Mouse (Mus musculus): ENCODE measurements around the gene Gm49388. TPM values are rescaled to one million over a fixed set of nuclear protein-coding genes. Genes with fewer than 3 reads are reported as not detected.

Gm49388 gene
- polyA plus RNA-seq, 2 experiments from 2014 or later: 0.65 to 0.99 TPM

- peak; percentile 74 for ATAC-seq
Measured at GRCm38 (mm10) chr7:127842001-127842718, 56.8 kb downstream of the Gm49388 start.

DNA sequence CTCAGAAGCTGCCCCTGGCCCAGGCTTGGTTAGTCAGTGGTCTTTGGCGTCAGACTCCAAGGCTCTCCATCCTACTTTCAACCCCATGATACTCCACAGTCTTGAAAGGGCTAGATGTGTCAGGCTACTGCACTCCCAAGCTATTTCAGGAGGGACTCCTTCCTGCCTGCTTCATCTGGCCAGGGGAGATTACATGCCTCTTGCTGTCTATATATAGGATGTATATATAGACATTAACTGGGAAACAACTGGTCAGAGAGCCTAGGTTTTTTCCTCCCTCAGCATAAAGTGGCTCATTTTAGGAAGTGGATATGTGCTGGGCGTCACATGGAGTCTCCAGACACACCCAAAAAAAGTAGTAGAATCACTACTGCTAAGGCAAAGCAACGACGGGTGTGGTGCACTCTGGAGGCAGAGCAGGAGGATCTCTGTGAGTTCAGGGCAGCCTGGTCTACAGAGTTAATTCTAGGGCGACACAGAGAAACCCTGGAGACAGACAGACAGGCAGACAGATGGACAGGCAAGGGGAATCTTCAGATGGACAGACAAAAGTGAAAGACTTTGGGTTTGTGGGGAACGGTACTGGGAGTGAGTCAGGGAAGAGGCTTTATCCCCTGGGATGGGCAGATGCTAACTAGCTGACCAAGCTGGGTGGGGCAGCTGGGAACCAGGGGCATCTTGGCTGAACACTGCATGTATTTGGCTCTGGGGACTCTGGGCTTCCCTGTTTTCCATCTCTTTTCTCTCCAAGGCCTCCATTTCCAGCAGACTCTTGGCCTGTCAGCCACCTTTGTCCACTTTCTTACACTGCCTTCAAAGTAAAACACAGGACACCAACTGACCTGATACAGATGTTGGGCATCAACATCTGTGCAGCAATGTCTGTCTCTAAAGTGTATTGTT lies 64.8 kb downstream of the Gm49388 start:
- ATAC-seq: no peak

- no peak for ATAC-seq
Measured at GRCm38 (mm10) chr7:127850906-127851305, 65.5 kb downstream of the Gm49388 start.

Other genes with a start within 250 kb of the Gm49388 start
- gene Tmem265, start 224.2 kb upstream of the Gm49388 start, polyA plus RNA-seq (2017; shearing (Covaris generic)): 10 to 100 TPM; 39.7 to 91.0 TPM
- gene Phkg2, start 212.3 kb upstream of the Gm49388 start, polyA plus RNA-seq (2017; shearing (Covaris generic)): 100 to 1,000 TPM; 109 to 138 TPM
- under 1 TPM; 0.56 to 0.70 TPM for gene Ccdc189, start 197.0 kb upstream of the Gm49388 start, polyA plus RNA-seq (2017; shearing (Covaris generic))
- gene Rnf40, start 196.8 kb upstream of the Gm49388 start, polyA plus RNA-seq (2017; shearing (Covaris generic)): 10 to 100 TPM; 26.3 to 45.6 TPM
- under 1 TPM; 0.16 to 0.56 TPM for gene Zfp629, start 169.8 kb upstream of the Gm49388 start, polyA plus RNA-seq (2017; shearing (Covaris generic))
- 1 to 10 TPM; 3.2 to 5.5 TPM for gene Bcl7c, start 76.7 kb upstream of the Gm49388 start, polyA plus RNA-seq (2017; shearing (Covaris generic))
- gene Ctf1, start 72.9 kb upstream of the Gm49388 start, polyA plus RNA-seq (2017; shearing (Covaris generic)): not detected
- not detected for gene Ctf2, start 53.4 kb upstream of the Gm49388 start, polyA plus RNA-seq (2017; shearing (Covaris generic))
- gene Fbxl19, start 41.1 kb upstream of the Gm49388 start, polyA plus RNA-seq (2017; shearing (Covaris generic)): under 1 TPM; 0.12 to 0.62 TPM
- gene Orai3, start 15.8 kb upstream of the Gm49388 start, polyA plus RNA-seq (2017; shearing (Covaris generic)): 10 to 100 TPM; 12.8 to 15.4 TPM
- 1 to 10 TPM; 5.8 to 6.6 TPM for gene Setd1a, start 8.9 kb upstream of the Gm49388 start, polyA plus RNA-seq (2017; shearing (Covaris generic))
- 1 to 10 TPM; 3.9 to 6.8 TPM for gene Hsd3b7, start 15.0 kb downstream of the Gm49388 start, polyA plus RNA-seq (2017; shearing (Covaris generic))
- gene Stx4a, start 38.7 kb downstream of the Gm49388 start, polyA plus RNA-seq (2017; shearing (Covaris generic)): 100 to 1,000 TPM in 1 of 2 experiments, 10 to 100 TPM in 1; 62.0 to 110 TPM
- not detected for gene Stx1b, start 38.9 kb downstream of the Gm49388 start, polyA plus RNA-seq (2017; shearing (Covaris generic))
- gene Zfp646, start 90.6 kb downstream of the Gm49388 start, polyA plus RNA-seq (2017; shearing (Covaris generic)): 10 to 100 TPM; 25.1 to 29.0 TPM
- 10 to 100 TPM in 1 of 2 experiments, 1 to 10 TPM in 1; 9.0 to 10.6 TPM for gene Zfp668, start 91.2 kb downstream of the Gm49388 start, polyA plus RNA-seq (2017; shearing (Covaris generic))
- 1 to 10 TPM in 1 of 2 experiments, under 1 TPM in 1; 0.85 to 1.2 TPM for gene Prss53, start 105.4 kb downstream of the Gm49388 start, polyA plus RNA-seq (2017; shearing (Covaris generic))
- not detected for gene Gm21974, start 109.8 kb downstream of the Gm49388 start, polyA plus RNA-seq (2017; shearing (Covaris generic))
- 10 to 100 TPM; 43.3 to 58.0 TPM for gene Vkorc1, start 110.0 kb downstream of the Gm49388 start, polyA plus RNA-seq (2017; shearing (Covaris generic))
- 100 to 1,000 TPM in 1 of 2 experiments, 10 to 100 TPM in 1; 59.0 to 108 TPM for gene Bckdk, start 118.5 kb downstream of the Gm49388 start, polyA plus RNA-seq (2017; shearing (Covaris generic))
- gene Kat8, start 126.9 kb downstream of the Gm49388 start, polyA plus RNA-seq (2017; shearing (Covaris generic)): 10 to 100 TPM; 39.8 to 41.9 TPM
- not detected for gene Prss8, start 144.5 kb downstream of the Gm49388 start, polyA plus RNA-seq (2017; shearing (Covaris generic))
- gene Prss36, start 161.1 kb downstream of the Gm49388 start, polyA plus RNA-seq (2017; shearing (Covaris generic)): 1 to 10 TPM; 2.5 to 4.3 TPM
- 10 to 100 TPM; 59.4 to 88.7 TPM for gene Fus, start 181.8 kb downstream of the Gm49388 start, polyA plus RNA-seq (2017; shearing (Covaris generic))
- gene Pycard, start 208.3 kb downstream of the Gm49388 start, polyA plus RNA-seq (2017; shearing (Covaris generic)): 100 to 1,000 TPM; 247 to 260 TPM
- not detected for gene Trim72, start 218.3 kb downstream of the Gm49388 start, polyA plus RNA-seq (2017; shearing (Covaris generic))

Data from CD4-positive, CD25-positive, alpha-beta regulatory T cell, adult 4 months (primary cell).